8 mouse cellular contexts compared by ENCODE assay signal in genomic region chr6:14522742-14523141, GRCm38 (mm10).
DNase-seq lines count a peak whose midpoint lies in the region; ATAC-seq and TF ChIP-seq lines count a peak whose summit lies in the region.

No protein-coding gene starts in this region.

- no peak for TF ChIP-seq EP300 in heart, postnatal 0 days (IDR thresholded peaks at IDR 0.05; ENCODE audit: low read depth)

- intact Hi-C loops in heart, postnatal 14 days (cut with DNase I): no loop called here

- no peaks in the 10 kb centered on the region for H3K4me1 ChIP-seq in heart, postnatal 0 days (ENCODE audit: control insufficient read depth, insufficient read depth)
- H3K4me1 ChIP-seq in lung, adult 2 months (ENCODE audit: control insufficient read depth, insufficient read depth, low read length): no peaks in the 10 kb centered on the region
- H3K4me1 ChIP-seq in ES-E14 (ENCODE audit: control insufficient read depth in 2 of 2, insufficient read depth in 2 of 2, low read length in 2 of 2, poor library complexity in 1 of 2): no peaks in the 10 kb centered on the region
- no peaks in the 10 kb centered on the region for H3K4me1 ChIP-seq in embryonic facial prominence, embryonic 14.5 days (ENCODE audit: control insufficient read depth, insufficient read depth, low read length)

- H3K36me3 ChIP-seq in heart, postnatal 0 days (replicated peaks; ENCODE audit: control insufficient read depth, insufficient read depth, low read length): no peaks in the 10 kb centered on the region
- no peaks in the 10 kb centered on the region for H3K36me3 ChIP-seq in ES-E14 (ENCODE audit: control insufficient read depth, insufficient read depth, low read length, poor library complexity, severe bottlenecking)
- H3K36me3 ChIP-seq in embryonic facial prominence, embryonic 14.5 days (ENCODE audit: control insufficient read depth, insufficient read depth, low read length): no peaks in the 10 kb centered on the region

- peak; percentile 53 for TF ChIP-seq CTCF in heart, postnatal 0 days (IDR thresholded peaks at IDR 0.05; ENCODE audit: low read depth)
- peak; percentile 33; the same call in 1 of the 2 replicates for TF ChIP-seq CTCF in lung, adult 2 months (IDR thresholded peaks at IDR 0.05; ENCODE audit: insufficient read depth, low read length)

- no peak for ATAC-seq in heart, postnatal 0 days (ENCODE audit: insufficient read depth, low read depth)
- no peak for ATAC-seq in embryonic facial prominence, embryonic 14.5 days (ENCODE audit: low read depth)

- in situ Hi-C loops in ES-E14 (cut with MboI; ENCODE audit: low sequenced_read_pairs in 2 of 2, unreplicated experiment in 2 of 2): no loop called here

- no peaks in the 10 kb centered on the region for H3K27me3 ChIP-seq in heart, postnatal 0 days (ENCODE audit: control insufficient read depth, insufficient read depth, low read length)
- no peaks in the 10 kb centered on the region for H3K27me3 ChIP-seq in embryonic facial prominence, embryonic 14.5 days (replicated peaks; ENCODE audit: control insufficient read depth, insufficient read depth, low read length)

- no peaks in the 10 kb centered on the region for H3K9me3 ChIP-seq in heart, postnatal 0 days (replicated peaks; ENCODE audit: control insufficient read depth, low read length)
- no peaks in the 10 kb centered on the region for H3K9me3 ChIP-seq in ES-E14 (ENCODE audit: control insufficient read depth, insufficient read depth, low read depth, low read length)
- H3K9me3 ChIP-seq in embryonic facial prominence, embryonic 14.5 days (ENCODE audit: control insufficient read depth, low read length): no peaks in the 10 kb centered on the region

- no peak for DNase-seq in heart, postnatal 0 days (ENCODE audit: low spot score)
- DNase-seq in heart, postnatal 14 days: no peak
- DNase-seq in lung, adult 2 months: no peak
- no peak for DNase-seq in lung, postnatal 10 days
- DNase-seq in ES-E14 (ENCODE audit: low read depth, low spot score): no peak
- DNase-seq in embryonic facial prominence, embryonic 14.5 days (ENCODE audit: low spot score): peak; percentile 8
- no peak for DNase-seq in adrenal gland, adult 8-10 months
- DNase-seq in thymus, postnatal 14 days: no peak

- no peak overlapping the region for H3K4me3 ChIP-seq in heart, postnatal 0 days (ENCODE audit: low read depth, low read length)
- H3K4me3 ChIP-seq in lung, adult 2 months (replicated peaks; ENCODE audit: extremely low read depth, low read depth, low read length): no peak overlapping the region
- H3K4me3 ChIP-seq in ES-E14 (ENCODE audit: insufficient read depth in 1 of 2, low read depth in 1 of 2, low read length in 2 of 2, poor library complexity in 1 of 2, severe bottlenecking in 1 of 2): no peak overlapping the region
- no peak overlapping the region for H3K4me3 ChIP-seq in embryonic facial prominence, embryonic 14.5 days (ENCODE audit: low read depth, low read length)

- WGBS in heart, postnatal 0 days: 13% methylated on average over 2 of the region's 2 CpGs
- 22% methylated on average over 2 of the region's 2 CpGs for WGBS in lung, adult 2 months
- 21% methylated on average over 2 of the region's 2 CpGs for WGBS in embryonic facial prominence, embryonic 14.5 days

- H3K9ac ChIP-seq in heart, postnatal 0 days (replicated peaks; ENCODE audit: low read depth, low read length): no peak overlapping the region
- no peak overlapping the region for H3K9ac ChIP-seq in ES-E14 (ENCODE audit: insufficient read depth, low read depth, low read length, poor library complexity, severe bottlenecking)
- H3K9ac ChIP-seq in embryonic facial prominence, embryonic 14.5 days (ENCODE audit: low read depth, low read length): no peak overlapping the region

- TF ChIP-seq POLR2A in lung, adult 2 months (IDR thresholded peaks at IDR 0.05; ENCODE audit: borderline replicate concordance, extremely low read depth, low read depth, low read length): no peak

- H3K4me2 ChIP-seq in heart, postnatal 0 days (ENCODE audit: low read depth, low read length): no peak overlapping the region
- H3K4me2 ChIP-seq in embryonic facial prominence, embryonic 14.5 days (ENCODE audit: low read depth, low read length): no peak overlapping the region

- no peak overlapping the region for H3K27ac ChIP-seq in heart, postnatal 0 days (ENCODE audit: low read depth)
- H3K27ac ChIP-seq in ES-E14 (ENCODE audit: insufficient read depth, low read depth, low read length, poor library complexity, severe bottlenecking): no peak overlapping the region
- H3K27ac ChIP-seq in embryonic facial prominence, embryonic 14.5 days (replicated peaks; ENCODE audit: low read depth, low read length): no peak overlapping the region

TF ChIP-seq in ES-E14, 5 proteins besides CTCF, POLR2A, EP300 and RAD21:
- TF ChIP-seq HCFC1 (IDR thresholded peaks at IDR 0.05; ENCODE audit: borderline replicate concordance, insufficient read depth, low read length) (no peak), ZNF384 (IDR thresholded peaks at IDR 0.05; ENCODE audit: low read depth, low read length) (no peak), CHD2 (IDR thresholded peaks at IDR 0.05; ENCODE audit: low read depth, low read length) (no peak), ZC3H11A (IDR thresholded peaks at IDR 0.05; ENCODE audit: borderline replicate concordance, low read depth, low read length) (0 out of 2 replicates have a peak, but pooled peaks have one; percentile 33), MAFK (IDR thresholded peaks at IDR 0.05; ENCODE audit: insufficient read depth, low read depth, low read length) (no peak)
